ENCODE assay signal across 31 mouse cellular contexts in genomic region chr19:41534021-41534420, GRCm38 (mm10).
"Had no signal": no experiment of that assay in that cellular context is flagged by ENCODE, and none has a peak within 500 bp of the region (broad histone marks: within the 10 kb centered on the region; RNA-seq: fewer than 3 reads in every experiment).

No protein-coding gene starts in this region.

- H3K4me1 ChIP-seq: limb, embryonic 10.5 days; limb, embryonic 12.5 days; limb, embryonic 13.5 days; limb, embryonic 15.5 days; liver, embryonic 12.5 days; liver, embryonic 13.5 days; liver, embryonic 15.5 days; lung, embryonic 15.5 days; midbrain, embryonic 10.5 days; midbrain, embryonic 12.5 days had no signal

- H3K9ac ChIP-seq: limb, embryonic 12.5 days; limb, embryonic 13.5 days; limb, embryonic 15.5 days; liver, embryonic 12.5 days; liver, embryonic 13.5 days; liver, embryonic 14.5 days; liver, embryonic 15.5 days; liver, postnatal 0 days; lung, embryonic 14.5 days; lung, embryonic 15.5 days; midbrain, embryonic 12.5 days; midbrain, embryonic 13.5 days; midbrain, embryonic 15.5 days had no signal

- ATAC-seq: liver, embryonic 12.5 days; liver, postnatal 0 days; midbrain, embryonic 13.5 days; midbrain, embryonic 15.5 days; midbrain, embryonic 16.5 days had no signal

- H3K9me3 ChIP-seq: limb, embryonic 10.5 days; limb, embryonic 12.5 days; limb, embryonic 13.5 days; limb, embryonic 15.5 days; liver, embryonic 12.5 days; liver, embryonic 13.5 days; liver, embryonic 15.5 days; lung, embryonic 15.5 days; megakaryocyte, embryonic 14.5 days; midbrain, embryonic 10.5 days; midbrain, embryonic 12.5 days; midbrain, embryonic 13.5 days; midbrain, embryonic 15.5 days had no signal

- H3K4me3 ChIP-seq: left cerebral cortex, adult 2 months; limb, embryonic 10.5 days; limb, embryonic 12.5 days; limb, embryonic 13.5 days; limb, embryonic 15.5 days; liver, embryonic 12.5 days; liver, embryonic 13.5 days; liver, embryonic 15.5 days; lung, embryonic 15.5 days; megakaryocyte, embryonic 14.5 days; midbrain, embryonic 10.5 days; midbrain, embryonic 12.5 days; midbrain, embryonic 13.5 days; midbrain, embryonic 15.5 days; myocyte had no signal

- H3K27me3 ChIP-seq: limb, embryonic 12.5 days; limb, embryonic 13.5 days; limb, embryonic 15.5 days; liver, embryonic 12.5 days; liver, embryonic 13.5 days; liver, embryonic 15.5 days; lung, embryonic 15.5 days; megakaryocyte, embryonic 14.5 days; midbrain, embryonic 12.5 days; midbrain, embryonic 13.5 days; midbrain, embryonic 15.5 days had no signal

- H3K27ac ChIP-seq: left cerebral cortex, adult 2 months; limb, embryonic 10.5 days; limb, embryonic 12.5 days; limb, embryonic 13.5 days; limb, embryonic 15.5 days; liver, embryonic 12.5 days; liver, embryonic 13.5 days; liver, embryonic 14.5 days; liver, embryonic 15.5 days; lung, embryonic 15.5 days; macrophage; midbrain, embryonic 10.5 days; midbrain, embryonic 12.5 days; midbrain, embryonic 13.5 days; midbrain, embryonic 15.5 days had no signal

- H3K4me2 ChIP-seq: limb, embryonic 12.5 days; limb, embryonic 13.5 days; limb, embryonic 15.5 days; liver, embryonic 11.5 days; liver, embryonic 12.5 days; liver, embryonic 13.5 days; liver, embryonic 15.5 days; lung, embryonic 14.5 days; lung, embryonic 15.5 days; midbrain, embryonic 11.5 days; midbrain, embryonic 12.5 days; midbrain, embryonic 13.5 days; midbrain, embryonic 15.5 days had no signal

- DNase-seq: left cerebral cortex, postnatal 4 days; liver; liver, embryonic 13.5 days; liver, postnatal 0 days; lung, adult 18-20 months; lung, adult 2 months; lung, embryonic 14.5 days; lung, postnatal 10 days; lung, postnatal 14 days; lung, postnatal 36 days; lung, postnatal 4 days; midbrain, embryonic 14.5 days had no signal

- H3K36me3 ChIP-seq: midbrain, embryonic 12.5 days; midbrain, embryonic 15.5 days had no signal
